Mouse (Mus musculus) midbrain, embryonic 11.5 days (tissue): ENCODE results near the gene A630001G21Rik. TPM values are rescaled to one million over a fixed set of nuclear protein-coding genes. Genes with fewer than 3 reads are reported as not detected.

Source experiments
- ATAC-seq: fragments of 200-750 bp; cut with Nextera tagmentation; 2 replicates; pipeline ENCODE4 v1.8.0; 2017; ENCODE audit warnings: moderate TSS enrichment, moderate library complexity; ENCODE audit not compliant: low FRiP score
- DNase-seq: peaks from one replicate; pipeline ENCODE4 v3.0.0; 2015; ENCODE audit warnings: low spot score; ENCODE audit errors: missing footprints
- H3K27ac ChIP-seq: fragments of 300-500 bp; sonication (generic); 2 replicates; pipeline ENCODE4 v1.5.1; 2014; ENCODE audit warnings: low read depth, low read length
- H3K27me3 ChIP-seq: fragments of 300-500 bp; sonication (generic); 2 replicates; pipeline ENCODE4 v1.6.1; 2014; ENCODE audit warnings: mild to moderate bottlenecking, low read length, moderate library complexity, mixed read lengths; ENCODE audit not compliant: control insufficient read depth, insufficient read depth
- H3K36me3 ChIP-seq: fragments of 300-500 bp; sonication (generic); 2 replicates; pipeline ENCODE4 v1.6.1; 2014; ENCODE audit warnings: mild to moderate bottlenecking, low read length, moderate library complexity, mixed read lengths; ENCODE audit not compliant: control insufficient read depth, insufficient read depth
- H3K4me1 ChIP-seq: fragments of 300-500 bp; sonication (generic); 2 replicates; pipeline ENCODE4 v1.6.1; 2014; ENCODE audit warnings: low read length; ENCODE audit not compliant: control insufficient read depth, insufficient read depth
- H3K4me2 ChIP-seq: fragments of 300-500 bp; sonication (generic); 2 replicates; pipeline ENCODE4 v1.6.1; 2014; ENCODE audit warnings: mild to moderate bottlenecking, moderate library complexity
- H3K4me3 ChIP-seq: fragments of 300-500 bp; sonication (generic); 2 replicates; pipeline ENCODE4 v1.5.1; 2014; ENCODE audit warnings: low read depth, low read length
- H3K9ac ChIP-seq: fragments of 300-500 bp; sonication (generic); 2 replicates; pipeline ENCODE4 v1.6.1; 2014; ENCODE audit warnings: low read length
- H3K9me3 ChIP-seq: fragments of 300-500 bp; sonication (generic); 2 replicates; pipeline ENCODE4 v1.6.1; 2016; ENCODE audit warnings: low read length; ENCODE audit not compliant: control insufficient read depth
- WGBS: fragments of 180-500 bp; shearing (Covaris S2); extraction: QIAGEN DNeasy Blood & Tissue Kit; methylation state at CpG from one replicate; pipeline ENCODE4 v1.1.7; 2014; 5-methylcytosine and 5-hydroxymethylcytosine counted together
- polyA plus RNA-seq: library from polyadenylated mRNA; unstranded; fragments of >200 nt; fragmentation: Nextera tagmentation; extraction: Ambion mirVana; gene quantifications from 2 replicates; pipeline ENCODE4 v1.2.1, GENCODE M21; 2014

The A630001G21Rik gene
- polyA plus RNA-seq, 1 experiment from 2014 or later, result 1.2 TPM

DNA sequence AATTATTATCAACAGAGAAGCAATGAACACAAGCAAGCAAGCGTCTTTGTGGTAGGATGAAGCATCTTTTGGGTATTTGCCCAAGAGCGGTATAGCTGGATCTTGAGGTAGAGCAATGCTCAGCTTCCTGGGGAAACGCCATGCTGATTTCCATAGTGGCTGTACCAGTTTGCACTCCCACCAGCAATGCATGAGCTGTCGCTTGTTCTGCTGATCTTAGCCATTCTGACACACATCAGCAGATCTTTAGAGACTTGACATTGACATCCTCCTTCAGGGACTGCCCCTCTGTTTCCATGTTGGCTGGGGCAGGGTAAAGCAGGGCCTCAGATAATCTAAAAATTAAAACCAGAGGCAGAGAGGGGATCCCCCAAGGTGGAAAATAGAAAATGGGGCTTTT is 16.8 kb downstream of the A630001G21Rik start:
- no peak for DNase-seq
- 0 out of 2 replicates have a peak, but pooled peaks cover 2% of the 10 kb centered on the region for H3K4me1 ChIP-seq
- no peak overlapping the region for H3K9ac ChIP-seq
- H3K27me3 ChIP-seq, result no peaks in the 10 kb centered on the region
- no peak overlapping the region for H3K4me3 ChIP-seq
- H3K36me3 ChIP-seq, result no peaks in the 10 kb centered on the region
- WGBS, result 91% methylated on average over 4 of the region's 4 CpGs
- no peak for ATAC-seq
- H3K9me3 ChIP-seq, result no peaks in the 10 kb centered on the region
- H3K4me2 ChIP-seq, result no peak overlapping the region
- H3K27ac ChIP-seq, result no peak overlapping the region

DNA sequence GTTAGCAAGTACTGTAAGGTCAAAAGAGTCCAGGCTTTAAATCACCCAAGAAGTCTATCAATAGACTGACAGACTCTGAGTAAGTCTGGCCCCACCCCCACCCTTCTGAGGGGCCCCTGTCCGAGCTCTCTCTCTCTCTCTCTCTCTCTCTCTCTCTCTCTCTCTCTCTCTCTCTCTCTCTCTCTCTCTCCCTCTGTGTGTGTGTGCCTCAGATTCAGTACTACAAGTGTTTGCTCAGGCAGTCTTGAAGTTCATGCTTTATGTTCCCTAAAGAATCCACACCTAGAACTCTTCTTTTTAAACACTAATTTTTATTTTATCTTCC is 19.5 kb downstream of the A630001G21Rik start:
- no peaks in the 10 kb centered on the region for H3K36me3 ChIP-seq
- H3K9ac ChIP-seq, result no peak overlapping the region
- no peak overlapping the region for H3K27ac ChIP-seq
- H3K9me3 ChIP-seq, result no peaks in the 10 kb centered on the region
- H3K4me3 ChIP-seq, result no peak overlapping the region
- WGBS, result no CpG with 5 or more reads among the region's 1 CpGs
- no peak overlapping the region for H3K4me2 ChIP-seq
- DNase-seq, result no peak
- no peak for ATAC-seq
- 0 out of 2 replicates have a peak, but pooled peaks cover 2% of the 10 kb centered on the region for H3K4me1 ChIP-seq
- no peaks in the 10 kb centered on the region for H3K27me3 ChIP-seq

DNA sequence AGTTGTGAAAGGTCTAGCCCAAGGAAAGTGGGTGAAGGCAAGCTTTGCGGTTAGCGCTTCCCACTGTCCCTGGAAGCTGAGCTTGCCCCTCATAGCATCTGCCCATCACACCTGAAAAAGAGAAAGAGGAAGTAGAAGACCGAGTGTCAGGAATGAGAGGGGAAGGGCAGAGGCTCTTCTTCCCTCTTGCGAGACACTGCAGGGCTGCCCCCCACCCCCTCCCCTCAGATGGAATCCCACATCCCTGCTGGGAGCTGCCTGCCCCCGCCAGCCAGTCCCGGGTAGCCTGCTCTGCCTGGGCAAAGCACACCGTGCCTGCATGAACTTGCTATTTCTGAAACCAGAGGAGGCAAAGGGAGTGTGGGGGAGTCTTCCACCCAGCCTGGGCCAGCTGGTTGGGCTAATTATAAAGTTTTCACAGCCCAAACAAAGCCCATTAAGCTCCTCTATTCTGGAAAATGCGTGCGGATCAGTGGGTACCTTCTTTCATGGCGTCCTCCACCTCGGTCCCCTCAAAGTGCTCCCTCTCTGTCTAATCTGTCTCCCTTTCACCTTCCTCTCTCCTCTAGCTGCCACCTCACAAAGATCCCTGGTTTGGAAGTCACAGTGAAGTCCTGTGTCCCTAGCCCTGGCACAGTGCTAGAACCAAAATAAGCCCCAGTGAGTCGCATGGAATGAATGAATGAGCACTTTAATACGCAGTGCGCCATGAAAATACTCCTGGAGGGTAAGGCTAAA is 20.0 kb downstream of the A630001G21Rik start:
- 29% methylated on average over 13 of the region's 14 CpGs for WGBS
- Histone ChIP-seq H3K4me3 (no peak overlapping the region), H3K9me3 (no peaks in the 10 kb centered on the region), H3K4me2 (no peak overlapping the region), H3K36me3 (no peaks in the 10 kb centered on the region), H3K4me1 (0 out of 2 replicates have a peak, but pooled peaks cover 2% of the 10 kb centered on the region), H3K27me3 (no peaks in the 10 kb centered on the region), H3K9ac (no peak overlapping the region; the same call in 1 of the 2 replicates), H3K27ac (no peak overlapping the region)
- no peak for DNase-seq
- peak; percentile 38; the same call in 1 of the 2 replicates for ATAC-seq

DNA sequence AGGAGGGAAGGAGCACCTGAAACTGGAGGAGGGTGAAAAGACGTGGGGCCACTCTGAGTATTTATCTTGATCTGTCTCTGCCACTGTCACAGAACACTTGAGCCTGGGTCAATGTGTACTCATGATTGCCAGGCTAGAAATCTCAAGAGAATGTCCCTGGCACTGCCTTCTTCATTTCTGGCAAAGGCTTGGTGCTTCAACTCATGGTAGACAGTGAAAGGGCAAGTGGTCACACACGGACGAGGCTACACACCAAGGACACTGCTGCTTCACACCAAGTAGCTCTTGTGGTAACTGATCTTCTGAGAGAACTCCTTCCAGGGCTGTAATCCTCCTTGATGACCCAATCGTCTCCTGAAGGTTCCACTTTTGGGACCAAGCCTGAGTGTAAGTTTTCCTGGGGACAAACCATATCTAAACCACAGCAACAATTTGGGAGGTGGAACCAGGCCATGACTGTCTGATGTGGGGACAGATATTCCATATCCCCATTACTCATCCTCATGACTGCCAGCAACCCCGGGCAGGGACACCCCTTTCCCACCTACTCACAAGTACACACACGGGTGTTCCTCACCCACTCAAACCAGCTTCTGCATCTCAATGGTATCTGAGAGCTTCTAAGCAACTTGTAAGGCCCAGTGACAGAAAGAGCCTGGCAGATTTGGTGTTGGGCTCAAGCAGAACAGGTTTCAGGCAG is 20.8 kb downstream of the A630001G21Rik start:
- no peak for ATAC-seq
- Histone ChIP-seq H3K9ac (no peak overlapping the region), H3K4me1 (0 out of 2 replicates have a peak, but pooled peaks cover 2% of the 10 kb centered on the region), H3K4me2 (no peak overlapping the region), H3K36me3 (no peaks in the 10 kb centered on the region), H3K4me3 (no peak overlapping the region), H3K9me3 (no peaks in the 10 kb centered on the region), H3K27ac (no peak overlapping the region), H3K27me3 (no peaks in the 10 kb centered on the region)
- no peak for DNase-seq
- WGBS, result 86% methylated on average over 6 of the region's 6 CpGs

DNA sequence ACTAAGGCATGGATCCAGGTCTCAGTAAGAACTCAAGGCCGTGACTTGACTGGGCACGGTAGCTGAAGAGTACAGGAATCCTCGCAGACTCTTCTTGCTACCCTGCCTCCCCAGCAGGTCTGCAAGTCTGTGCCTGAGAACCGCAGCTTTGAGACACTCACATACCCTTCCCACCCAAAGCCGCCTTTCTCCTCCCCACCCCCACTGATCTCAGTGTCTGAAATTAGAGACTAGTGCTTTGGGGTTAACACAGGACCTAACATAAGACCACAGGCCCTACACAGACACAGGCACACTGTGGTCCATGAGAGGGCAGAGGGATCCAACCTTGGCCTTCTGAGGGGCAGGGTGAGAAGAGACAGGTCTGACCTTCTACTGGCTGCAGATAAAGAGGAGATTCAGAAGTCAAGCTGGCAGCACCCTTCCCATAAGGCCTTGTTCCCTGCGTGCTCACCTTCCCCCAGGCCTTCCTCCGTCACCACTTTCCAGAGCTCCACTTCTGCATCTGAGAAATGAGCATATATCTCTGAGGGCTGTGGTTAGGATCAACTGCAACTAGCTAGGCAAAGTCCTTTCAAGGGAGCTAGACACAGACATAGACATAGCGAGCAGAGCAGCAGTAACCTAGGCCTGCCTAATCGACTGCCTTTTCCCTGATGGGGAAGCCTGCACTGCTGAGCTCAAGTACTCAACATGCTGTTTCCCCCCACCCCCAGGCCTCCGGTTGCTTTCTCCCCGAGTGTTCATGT is 26.3 kb downstream of the A630001G21Rik start:
- H3K4me3 ChIP-seq, result no peak overlapping the region
- no peaks in the 10 kb centered on the region for H3K27me3 ChIP-seq
- no peaks in the 10 kb centered on the region for H3K36me3 ChIP-seq
- ATAC-seq, result peak; percentile 14; the same call in 1 of the 2 replicates
- H3K4me1 ChIP-seq, result peaks cover 8% of the 10 kb centered on the region; the same call in 1 of the 2 replicates
- H3K4me2 ChIP-seq, result no peak overlapping the region
- H3K27ac ChIP-seq, result no peak overlapping the region
- no peaks in the 10 kb centered on the region for H3K9me3 ChIP-seq
- peak overlapping the region; percentile 22; the same call in 1 of the 2 replicates for H3K9ac ChIP-seq
- 84% methylated on average over 11 of the region's 11 CpGs for WGBS
- peak; percentile 78 for DNase-seq

DNA sequence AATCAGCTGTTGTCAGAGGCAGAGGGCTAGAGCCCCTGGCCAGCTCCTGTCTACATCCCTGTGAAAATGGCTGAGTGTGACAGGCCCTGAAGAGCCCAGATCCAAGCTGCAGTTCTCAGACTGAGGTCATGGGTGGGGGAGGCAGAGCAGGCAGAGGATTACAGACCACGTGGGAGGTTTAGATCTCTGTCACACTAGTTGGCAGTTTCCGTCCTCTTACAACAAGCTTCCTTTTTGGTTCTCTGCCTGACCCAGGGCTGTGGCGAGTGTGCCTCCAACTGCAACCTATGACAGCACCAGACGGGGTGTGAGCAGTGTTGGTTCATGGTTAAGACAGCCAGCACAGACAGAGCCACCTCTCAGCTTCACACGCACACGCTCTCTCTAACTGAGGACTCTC is 26.9 kb downstream of the A630001G21Rik start:
- DNase-seq, result peak; percentile 89
- H3K4me3 ChIP-seq, result no peak overlapping the region
- ATAC-seq, result peak; percentile 73
- no peak overlapping the region for H3K4me2 ChIP-seq
- no peaks in the 10 kb centered on the region for H3K9me3 ChIP-seq
- H3K27ac ChIP-seq, result no peak overlapping the region
- peak overlapping the region; percentile 22 for H3K9ac ChIP-seq
- no peaks in the 10 kb centered on the region for H3K27me3 ChIP-seq
- H3K36me3 ChIP-seq, result no peaks in the 10 kb centered on the region
- peaks cover 8% of the 10 kb centered on the region; the same call in 1 of the 2 replicates for H3K4me1 ChIP-seq
- 48% methylated on average over 6 of the region's 6 CpGs for WGBS

DNA sequence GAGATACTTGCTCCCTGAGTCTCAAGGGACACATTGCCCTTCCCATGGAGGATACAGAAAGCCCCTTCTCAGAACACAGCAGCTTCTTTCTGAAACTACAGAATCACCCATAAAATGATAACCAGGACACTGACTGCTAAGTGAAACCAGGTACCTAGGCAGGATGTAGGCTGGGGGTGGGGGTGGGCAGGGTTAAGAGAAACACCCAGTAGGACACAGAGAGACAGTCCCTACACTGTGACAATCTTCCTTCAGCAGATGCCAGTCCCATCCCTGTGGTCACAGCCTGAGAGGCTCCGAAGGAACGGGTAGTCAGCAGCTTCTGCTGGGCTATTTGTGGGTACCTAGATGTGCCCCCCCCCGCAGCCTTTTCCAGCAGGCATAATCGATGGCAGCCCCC is 27.8 kb downstream of the A630001G21Rik start:
- Histone ChIP-seq H3K4me1 (peaks cover 8% of the 10 kb centered on the region; the same call in 1 of the 2 replicates), H3K4me2 (no peak overlapping the region), H3K36me3 (no peaks in the 10 kb centered on the region), H3K9me3 (no peaks in the 10 kb centered on the region), H3K27me3 (no peaks in the 10 kb centered on the region), H3K27ac (no peak overlapping the region), H3K4me3 (no peak overlapping the region), H3K9ac (no peak overlapping the region)
- 83% methylated on average over 4 of the region's 4 CpGs for WGBS
- DNase-seq, result peak; percentile 44
- ATAC-seq, result peak; percentile 14; the same call in 1 of the 2 replicates

DNA sequence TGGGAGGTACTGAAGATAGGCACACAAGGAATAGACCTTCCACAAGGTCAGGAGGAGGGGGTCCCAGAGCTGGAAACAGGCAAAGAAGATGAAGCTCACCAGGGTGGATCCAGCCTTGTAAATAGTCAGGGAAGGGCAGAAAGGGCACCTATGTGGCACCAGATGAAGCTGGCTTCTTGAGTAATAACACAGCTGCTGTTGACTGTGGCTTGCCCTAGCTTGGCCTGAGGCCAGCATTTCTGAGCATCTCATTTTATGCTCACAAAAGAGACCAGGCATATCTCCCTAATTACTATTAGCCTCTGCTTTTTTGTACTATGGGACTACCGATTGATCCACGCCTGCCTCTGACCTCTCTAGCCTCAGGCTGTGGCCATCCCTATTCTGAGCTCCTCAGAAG is 28.6 kb downstream of the A630001G21Rik start:
- Histone ChIP-seq H3K27ac (no peak overlapping the region), H3K27me3 (no peaks in the 10 kb centered on the region), H3K9ac (no peak overlapping the region), H3K9me3 (no peaks in the 10 kb centered on the region), H3K4me3 (no peak overlapping the region), H3K4me1 (peaks cover 8% of the 10 kb centered on the region; the same call in 1 of the 2 replicates), H3K36me3 (no peaks in the 10 kb centered on the region), H3K4me2 (no peak overlapping the region)
- ATAC-seq, result no peak
- 85% methylated on average over 2 of the region's 2 CpGs for WGBS
- DNase-seq, result no peak
